Mouse (Mus musculus): Measurements from ENCODE around the gene Banp.

- TF ChIP-seq CTCF (IDR thresholded peaks at IDR 0.05; ENCODE audit: extremely low read depth, insufficient read depth, low read length) (no peak), POLR2A (IDR thresholded peaks at IDR 0.05; ENCODE audit: extremely low read depth, insufficient read depth, low read length) (no peak)
Observed at GRCm38 (mm10) chr8:122076183-122076842, 126.8 kb downstream of the Banp start.
